Mouse (Mus musculus) lung, postnatal 0 days (tissue): ENCODE measurements around the gene Dvl2. TPM values are rescaled to one million over a fixed set of nuclear protein-coding genes. Genes with fewer than 3 reads are reported as not detected.

Experiments
- ATAC-seq: fragments of 200-750 bp; cut with Nextera tagmentation; 2 replicates; pipeline ENCODE4 v1.8.0; 2017; ENCODE audit warnings: moderate library complexity
- DNase-seq: peaks from one replicate; pipeline ENCODE4 v3.0.0-alpha.2; 2016; ENCODE audit warnings: low spot score
- H3K27ac ChIP-seq: fragments of 300-500 bp; sonication (generic); 2 replicates; pipeline ENCODE4 v1.5.1; 2014; ENCODE audit warnings: antibody characterized with exemption, mild to moderate bottlenecking, low read length, mixed read lengths
- H3K27me3 ChIP-seq: fragments of 300-500 bp; sonication (generic); replicated peaks from 2 replicates; pipeline ENCODE4 v1.6.1; 2014; ENCODE audit warnings: low read length, mixed read lengths; ENCODE audit not compliant: insufficient read depth
- H3K36me3 ChIP-seq: fragments of 300-500 bp; sonication (generic); 2 replicates; pipeline ENCODE4 v1.6.1; 2014; ENCODE audit warnings: low read length, mixed read lengths; ENCODE audit not compliant: insufficient read depth
- H3K4me1 ChIP-seq: fragments of 300-500 bp; sonication (generic); 2 replicates; pipeline ENCODE4 v1.6.1; 2014; ENCODE audit warnings: antibody characterized with exemption, low read depth, low read length, mixed read lengths; ENCODE audit not compliant: insufficient read depth
- H3K4me2 ChIP-seq: fragments of 300-500 bp; sonication (generic); replicated peaks from 2 replicates; pipeline ENCODE4 v1.6.1; 2014; ENCODE audit warnings: low read depth, mild to moderate bottlenecking, low read length, moderate library complexity, mixed read lengths
- H3K4me3 ChIP-seq: fragments of 300-500 bp; sonication (generic); 2 replicates; pipeline ENCODE4 v1.5.1; 2014; ENCODE audit warnings: low read depth, low read length
- H3K9ac ChIP-seq: fragments of 300-500 bp; sonication (generic); replicated peaks from 2 replicates; pipeline ENCODE4 v1.6.1; 2014; ENCODE audit warnings: low read depth, mild to moderate bottlenecking
- H3K9me3 ChIP-seq: fragments of 300-500 bp; sonication (generic); 2 replicates; pipeline ENCODE4 v1.6.1; 2016; ENCODE audit warnings: low read length, mixed read lengths
- CTCF ChIP-seq: IDR thresholded peaks from 2 replicates; pipeline ENCODE4 v1.5.1; 2016; ENCODE audit warnings: antibody characterized with exemption, mild to moderate bottlenecking
- EP300 ChIP-seq: IDR thresholded peaks from 2 replicates; pipeline ENCODE4 v1.6.1; 2016; ENCODE audit warnings: antibody characterized with exemption, mild to moderate bottlenecking, control low read depth
- WGBS: fragments of 180-500 bp; shearing (Covaris S2); extraction: QIAGEN DNeasy Blood & Tissue Kit; methylation state at CpG from one replicate; pipeline ENCODE4 v1.1.7; 2014; 5-methylcytosine and 5-hydroxymethylcytosine counted together
- polyA plus RNA-seq: library from polyadenylated mRNA; unstranded; fragments of >200 nt; fragmentation: Nextera tagmentation; extraction: Ambion mirVana; gene quantifications from 2 replicates; pipeline ENCODE4 v1.2.1, GENCODE M21; 2015

Gene Dvl2
- polyA plus RNA-seq, 1 experiment from 2014 or later: 14.6 TPM

GRCm38 (mm10) chr11:70016669-70017068, 16.3 kb downstream of the Dvl2 start, which contains the start of gene Dlg4:
TSS of gene Dlg4 (plus strand) at chr11:70016942.
- Histone ChIP-seq H3K9me3 (no peaks in the 10 kb centered on the region), H3K4me1 (peaks cover 13% of the 10 kb centered on the region), H3K36me3 (peaks cover 8% of the 10 kb centered on the region; the same call in 1 of the 2 replicates), H3K27ac (no peak within 1 kb of the TSS), H3K4me2 (peak within 1 kb of the TSS; percentile 70), H3K27me3 (no peaks in the 10 kb centered on the region), H3K9ac (no peak within 1 kb of the TSS), H3K4me3 (no peak within 1 kb of the TSS)
- 64% methylated on average over 3 of the region's 3 CpGs for whole genome bisulfite sequencing
- no peak for ATAC-seq
- no peak for DNase-seq
- no peak for TF ChIP-seq EP300
- TF ChIP-seq CTCF: no peak

GRCm38 (mm10) chr11:70017199-70017767, 16.9 kb downstream of the Dvl2 start:
- 44% methylated on average over 7 of the region's 7 CpGs for WGBS
- TF ChIP-seq EP300 (no peak), CTCF (no peak)
- Histone ChIP-seq H3K4me2 (no peak overlapping the region), H3K27ac (no peak overlapping the region), H3K9me3 (no peaks in the 10 kb centered on the region), H3K36me3 (0 out of 2 replicates have a peak, but pooled peaks cover 2% of the 10 kb centered on the region), H3K27me3 (no peaks in the 10 kb centered on the region), H3K4me1 (peaks cover 13% of the 10 kb centered on the region), H3K9ac (no peak overlapping the region), H3K4me3 (no peak overlapping the region)
- DNase-seq (no peak), ATAC-seq (no peak)

GRCm38 (mm10) chr11:70018131-70018990, 18.0 kb downstream of the Dvl2 start:
- TF ChIP-seq CTCF: no peak
- TF ChIP-seq EP300: no peak
- ATAC-seq (no peak), DNase-seq (peak; percentile 76)
- H3K9ac ChIP-seq: peak overlapping the region; percentile 54; the same call in 1 of the 2 replicates
- H3K36me3 ChIP-seq: no peaks in the 10 kb centered on the region
- H3K4me2 ChIP-seq: peak overlapping the region; percentile 70
- H3K27ac ChIP-seq: peak overlapping the region; percentile 57
- WGBS: 5% methylated on average over 20 of the region's 25 CpGs
- H3K27me3 ChIP-seq: no peaks in the 10 kb centered on the region
- H3K4me3 ChIP-seq: peak overlapping the region; percentile 44
- H3K9me3 ChIP-seq: no peaks in the 10 kb centered on the region
- H3K4me1 ChIP-seq: peaks cover 13% of the 10 kb centered on the region

GRCm38 (mm10) chr11:70019495-70020021, 19.2 kb downstream of the Dvl2 start:
- peaks cover 10% of the 10 kb centered on the region for H3K4me1 ChIP-seq
- DNase-seq (no peak), ATAC-seq (no peak)
- H3K27ac ChIP-seq: no peak overlapping the region
- no peak overlapping the region for H3K9ac ChIP-seq
- H3K36me3 ChIP-seq: no peaks in the 10 kb centered on the region
- no peak overlapping the region for H3K4me3 ChIP-seq
- TF ChIP-seq CTCF (no peak), EP300 (no peak)
- no peaks in the 10 kb centered on the region for H3K9me3 ChIP-seq
- no peaks in the 10 kb centered on the region for H3K27me3 ChIP-seq
- peak overlapping the region; percentile 70; the same call in 1 of the 2 replicates for H3K4me2 ChIP-seq
- 17% methylated on average over 2 of the region's 2 CpGs for WGBS

- peaks cover 6% of the 10 kb centered on the region; the same call in 1 of the 2 replicates for H3K4me1 ChIP-seq
- WGBS: 16% methylated on average over 7 of the region's 8 CpGs
- no peak for ATAC-seq
Observed at GRCm38 (mm10) chr11:70020022-70020631, 19.7 kb downstream of the Dvl2 start.

More at GRCm38 (mm10) chr11:70020022-70020631, 19.7 kb downstream of the Dvl2 start:
- no peak overlapping the region for H3K27ac ChIP-seq
- H3K4me3 ChIP-seq: no peak overlapping the region
- H3K9me3 ChIP-seq: no peaks in the 10 kb centered on the region
- H3K36me3 ChIP-seq: no peaks in the 10 kb centered on the region
- H3K9ac ChIP-seq: no peak overlapping the region
- TF ChIP-seq EP300 (no peak), CTCF (no peak)
- H3K4me2 ChIP-seq: no peak overlapping the region
- peak; percentile 8 for DNase-seq
- H3K27me3 ChIP-seq: no peaks in the 10 kb centered on the region
